Mouse (Mus musculus): ENCODE data around the gene Slc25a35.

GRCm38 (mm10) chr11:68974059-68974450, 6.1 kb downstream of the Slc25a35 start:
- no peak for TF ChIP-seq POLR2A (IDR thresholded peaks at IDR 0.05; ENCODE audit: control insufficient read depth, extremely low read depth, insufficient read depth, low read length, poor library complexity)
- TF ChIP-seq CTCF (IDR thresholded peaks at IDR 0.05; ENCODE audit: borderline replicate concordance, control insufficient read depth, extremely low read depth, insufficient read depth, low read length, poor library complexity) = no peak

All from thymus, adult 2 months (tissue).